Mouse (Mus musculus): ENCODE measurements at regions not wholly inside any gene's neighbourhood (a gene's known extent, or its start where the extent isn't known, plus 50 kb on each side); places are given as distances from the start of the nearest gene placed in this dataset.

- no peak for DNase-seq
Measured at GRCm38 (mm10) chr9:47054595-47054994, 56.1 kb downstream of the Gm4791 start.

GRCm38 (mm10) chr9:47055558-47055957 is 57.0 kb downstream of the Gm4791 start:
- no peak for DNase-seq

- DNase-seq = no peak
Measured at GRCm38 (mm10) chr9:47059339-47060005, 60.9 kb downstream of the Gm4791 start.

GRCm38 (mm10) chr9:47060757-47061156 is 62.2 kb downstream of the Gm4791 start:
- DNase-seq = no peak

- DNase-seq = no peak
Measured at GRCm38 (mm10) chr9:47062516-47062915, 64.0 kb downstream of the Gm4791 start.

GRCm38 (mm10) chr9:47063751-47064150 is 65.2 kb downstream of the Gm4791 start:
- no peak for DNase-seq

GRCm38 (mm10) chr9:47064463-47065032 is 66.0 kb downstream of the Gm4791 start:
- DNase-seq = peak; percentile 30

- DNase-seq = no peak
Measured at GRCm38 (mm10) chr9:47069436-47069835, 70.9 kb downstream of the Gm4791 start.

- no peak for DNase-seq
Measured at GRCm38 (mm10) chr9:47070958-47071357, 72.4 kb downstream of the Gm4791 start.

GRCm38 (mm10) chr9:47076946-47077345 is 78.4 kb downstream of the Gm4791 start:
- DNase-seq = peak; percentile 10

- DNase-seq = no peak
Measured at GRCm38 (mm10) chr9:47077416-47077815, 78.9 kb downstream of the Gm4791 start.

GRCm38 (mm10) chr9:47077945-47078344 is 79.4 kb downstream of the Gm4791 start:
- no peak for DNase-seq

GRCm38 (mm10) chr9:47081407-47081806 is 82.9 kb downstream of the Gm4791 start:
- DNase-seq = no peak

- DNase-seq = no peak
Measured at GRCm38 (mm10) chr9:47091796-47092195, 93.3 kb downstream of the Gm4791 start.

- DNase-seq = no peak
Measured at GRCm38 (mm10) chr9:47095656-47096055, 97.1 kb downstream of the Gm4791 start.

GRCm38 (mm10) chr9:47103316-47103715 is 104.8 kb downstream of the Gm4791 start:
- no peak for DNase-seq

GRCm38 (mm10) chr9:47103966-47104365 is 105.4 kb downstream of the Gm4791 start:
- DNase-seq = no peak

GRCm38 (mm10) chr9:47108096-47108495 is 109.6 kb downstream of the Gm4791 start:
- no peak for DNase-seq

GRCm38 (mm10) chr9:47119253-47119652 is 120.7 kb downstream of the Gm4791 start:
- no peak for DNase-seq

- DNase-seq = no peak
Measured at GRCm38 (mm10) chr9:47123113-47123512, 124.6 kb downstream of the Gm4791 start.

- no peak for DNase-seq
Measured at GRCm38 (mm10) chr9:47125517-47125916, 127.0 kb downstream of the Gm4791 start.

GRCm38 (mm10) chr9:47126236-47126635 is 127.7 kb downstream of the Gm4791 start:
- DNase-seq = peak; percentile 9

GRCm38 (mm10) chr9:47127756-47128424 is 129.3 kb downstream of the Gm4791 start:
- no peak for DNase-seq

GRCm38 (mm10) chr9:47129101-47129500 is 130.6 kb downstream of the Gm4791 start:
- DNase-seq = no peak

Data from heart, postnatal 4 days (tissue).